In genomic region chr10:21023142-21023734, GRCm38 (mm10) we compare ENCODE assay signal across 9 mouse cellular contexts.
DNase-seq lines count a peak whose midpoint lies in the region; ATAC-seq and TF ChIP-seq lines count a peak whose summit lies in the region.
"Had no signal": no experiment of that assay in that cellular context is flagged by ENCODE, and none has a peak within 500 bp of the region (broad histone marks: within the 10 kb centered on the region; RNA-seq: fewer than 3 reads in every experiment).

No protein-coding gene starts in this region.

- no peak for DNase-seq in heart, postnatal 4 days
- DNase-seq in CH12.LX (ENCODE audit: extremely low read depth) = no peak
- DNase-seq in adipocyte (ENCODE audit: low spot score) = peak; percentile 5
- DNase-seq in liver, embryonic 13.5 days = no peak
- no peak for DNase-seq in thymus, adult 18-20 months
- no peak for DNase-seq in heart, embryonic 10.5 days (ENCODE audit: low spot score)
- DNase-seq: gastrocnemius, postnatal 25 days had no signal

- H3K27ac ChIP-seq in heart, embryonic 15.5 days = no peak overlapping the region
- H3K27ac ChIP-seq in CH12.LX (ENCODE audit: insufficient read depth, low read depth) = peak overlapping the region; percentile 85
- H3K27ac ChIP-seq in liver, embryonic 13.5 days = peak overlapping the region; percentile 32; the same call in 1 of the 2 replicates
- H3K27ac ChIP-seq in heart, embryonic 10.5 days = no peak overlapping the region
- H3K27ac ChIP-seq: limb, embryonic 12.5 days had no signal

- no peaks in the 10 kb centered on the region for H3K79me2 ChIP-seq in CH12.LX (replicated peaks; ENCODE audit: control insufficient read depth, extremely low read depth, insufficient read depth, poor library complexity, severe bottlenecking)

- TF ChIP-seq CTCF in CH12.LX (conservative IDR thresholded peaks at IDR 0.05 in 1 of 2, IDR thresholded peaks at IDR 0.05 in 1 of 2; ENCODE audit: low read depth in 2 of 2, low read length in 2 of 2) = no peak

- no peaks in the 10 kb centered on the region for H3K9me3 ChIP-seq in heart, embryonic 15.5 days (replicated peaks)
- no peaks in the 10 kb centered on the region for H3K9me3 ChIP-seq in CH12.LX (replicated peaks; ENCODE audit: low read length)
- no peaks in the 10 kb centered on the region for H3K9me3 ChIP-seq in liver, embryonic 13.5 days (replicated peaks)
- no peaks in the 10 kb centered on the region for H3K9me3 ChIP-seq in heart, embryonic 10.5 days
- H3K9me3 ChIP-seq: limb, embryonic 12.5 days had no signal

- H3K27me3 ChIP-seq in heart, embryonic 15.5 days = no peaks in the 10 kb centered on the region
- H3K27me3 ChIP-seq in CH12.LX (replicated peaks) = no peaks in the 10 kb centered on the region
- no peaks in the 10 kb centered on the region for H3K27me3 ChIP-seq in liver, embryonic 13.5 days
- no peaks in the 10 kb centered on the region for H3K27me3 ChIP-seq in heart, embryonic 10.5 days (ENCODE audit: insufficient read depth, poor library complexity, severe bottlenecking)
- H3K27me3 ChIP-seq: limb, embryonic 12.5 days had no signal

- H3K4me3 ChIP-seq in heart, embryonic 15.5 days = no peak overlapping the region
- peak overlapping the region in 1 of 3 experiments; percentile 7 for H3K4me3 ChIP-seq in CH12.LX (replicated peaks in 1 of 3; ENCODE audit: low read depth in 2 of 3, low read length in 2 of 3, poor library complexity in 1 of 3)
- no peak overlapping the region for H3K4me3 ChIP-seq in liver, embryonic 13.5 days (replicated peaks)
- no peak overlapping the region for H3K4me3 ChIP-seq in heart, embryonic 10.5 days
- H3K4me3 ChIP-seq: limb, embryonic 12.5 days had no signal

- no peaks in the 10 kb centered on the region for H3K36me3 ChIP-seq in heart, embryonic 15.5 days
- no peaks in the 10 kb centered on the region for H3K36me3 ChIP-seq in CH12.LX (replicated peaks in 1 of 2; ENCODE audit: control insufficient read depth in 1 of 2, insufficient read depth in 1 of 2, low read length in 1 of 2)
- no peaks in the 10 kb centered on the region for H3K36me3 ChIP-seq in liver, embryonic 13.5 days
- no peaks in the 10 kb centered on the region for H3K36me3 ChIP-seq in heart, embryonic 10.5 days
- H3K36me3 ChIP-seq: limb, embryonic 12.5 days had no signal

- WGBS in heart, embryonic 15.5 days = 54% methylated on average over 7 of the region's 7 CpGs
- 20% methylated on average over 7 of the region's 7 CpGs for WGBS in liver, embryonic 13.5 days (ENCODE audit: insufficient replicate concordance)
- WGBS in heart, embryonic 10.5 days = 48% methylated on average over 7 of the region's 7 CpGs

- dilution Hi-C loops in CH12.LX (cut with MboI; ENCODE audit: extremely low pct_ligation_motif_present, extremely low pct_unique_long_range_greater_than_20kb, low sequenced_read_pairs) = no loop called here

- no peak overlapping the region for H3K9ac ChIP-seq in heart, embryonic 15.5 days
- no peak overlapping the region for H3K9ac ChIP-seq in CH12.LX (ENCODE audit: insufficient read depth, low read depth)
- H3K9ac ChIP-seq in liver, embryonic 13.5 days = no peak overlapping the region
- H3K9ac ChIP-seq: limb, embryonic 12.5 days had no signal

- no peak for TF ChIP-seq RAD21 in CH12.LX (IDR thresholded peaks at IDR 0.05; ENCODE audit: low read depth, low read length)

- H3K4me1 ChIP-seq in heart, embryonic 15.5 days (replicated peaks) = no peaks in the 10 kb centered on the region
- peaks cover 19 to 77% of the 10 kb centered on the region in 2 experiments for H3K4me1 ChIP-seq in CH12.LX (ENCODE audit: control insufficient read depth in 1 of 2, insufficient read depth in 2 of 2)
- H3K4me1 ChIP-seq in liver, embryonic 13.5 days (replicated peaks) = peaks cover 35% of the 10 kb centered on the region
- H3K4me1 ChIP-seq in heart, embryonic 10.5 days = peaks cover 4% of the 10 kb centered on the region; the same call in 1 of the 2 replicates
- H3K4me1 ChIP-seq: limb, embryonic 12.5 days had no signal

- H3K4me2 ChIP-seq in heart, embryonic 15.5 days = no peak overlapping the region
- peak overlapping the region; percentile 25 for H3K4me2 ChIP-seq in CH12.LX (ENCODE audit: insufficient read depth, low read depth, poor library complexity, severe bottlenecking)
- H3K4me2 ChIP-seq in liver, embryonic 13.5 days = 0 out of 2 replicates have a peak overlapping the region, but pooled peaks have one; percentile 24
- H3K4me2 ChIP-seq: limb, embryonic 12.5 days had no signal

- in situ Hi-C loops in CH12.LX (cut with MboI; ENCODE audit: low pct_ligation_motif_present, low pct_unique_long_range_greater_than_20kb, low sequenced_read_pairs) = loop anchor here (10.0 kb wide), 1 partner anchor 162 kb away; no protein-coding TSS in a partner anchor

- peak; percentile 35; the same call in 1 of the 2 replicates for ATAC-seq in heart, embryonic 15.5 days (replicated peaks; ENCODE audit: insufficient number of reproducible peaks, insufficient read depth, low FRiP score, low read depth)
- peak; percentile 57 for ATAC-seq in liver, embryonic 13.5 days (ENCODE audit: low read depth)

- no peak for TF ChIP-seq EP300 in CH12.LX (IDR thresholded peaks at IDR 0.05; ENCODE audit: low read length)

- TF ChIP-seq POLR2A in CH12.LX (IDR thresholded peaks at IDR 0.05; ENCODE audit: low read depth, low read length) = no peak

TF ChIP-seq in CH12.LX, 34 proteins besides CTCF, POLR2A, EP300 and RAD21:
- TF ChIP-seq MXI1 (IDR thresholded peaks at IDR 0.05; ENCODE audit: low read depth, low read length) (no peak), ZNF384 (IDR thresholded peaks at IDR 0.05; ENCODE audit: low read depth, low read length) (no peak), USF1 (IDR thresholded peaks at IDR 0.05; ENCODE audit: low read depth, low read length) (no peak)

Comparison
In these comparisons a context has a peak if more than half of its experiments do, and no peak if none do; other contexts are left out.
1. H3K27ac ChIP-seq: peak in CH12.LX (single experiment) and liver, embryonic 13.5 days (single experiment); none in heart, embryonic 15.5 days (single experiment) and heart, embryonic 10.5 days (single experiment).